Mouse (Mus musculus) embryo, embryonic 10.5 days (tissue): ENCODE measurements around the gene Acvr2b.
"Not testable (repeated sequence)": the region's sequence is repeated elsewhere in the genome, so short reads cannot be mapped to it uniquely, and the experiment has no call there.

Experiments used
- DNase-seq: peaks from one replicate; pipeline ENCODE4 v3.0.0-alpha.2; 2015; ENCODE audit warnings: low spot score

Gene Acvr2b

GRCm38 (mm10) chr9:119401801-119402214 is at the start of gene Acvr2b:
Acvr2b (plus strand) TSS chr9:119402118.
- peak; percentile 98 for DNase-seq

DNA sequence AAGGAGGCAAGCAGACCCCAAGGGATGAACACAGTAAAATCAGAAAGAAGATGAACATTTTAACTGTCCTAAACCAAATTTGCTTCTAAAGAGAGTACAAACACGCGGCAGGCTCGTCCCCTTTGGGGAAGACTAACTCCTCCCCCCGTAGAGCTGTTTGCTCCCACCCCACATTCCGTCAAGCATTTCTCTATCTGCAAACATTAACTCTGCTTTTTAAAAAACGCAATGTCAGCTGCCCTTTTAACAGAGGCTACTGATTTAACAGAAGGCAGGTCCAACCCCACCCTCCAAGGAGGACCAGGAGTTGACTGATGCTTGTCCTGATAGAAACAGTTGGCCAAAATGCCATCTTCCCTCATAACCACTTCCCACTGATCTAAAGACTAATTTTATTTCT is 48.0 kb upstream of the Acvr2b start:
- no peak for DNase-seq

DNA sequence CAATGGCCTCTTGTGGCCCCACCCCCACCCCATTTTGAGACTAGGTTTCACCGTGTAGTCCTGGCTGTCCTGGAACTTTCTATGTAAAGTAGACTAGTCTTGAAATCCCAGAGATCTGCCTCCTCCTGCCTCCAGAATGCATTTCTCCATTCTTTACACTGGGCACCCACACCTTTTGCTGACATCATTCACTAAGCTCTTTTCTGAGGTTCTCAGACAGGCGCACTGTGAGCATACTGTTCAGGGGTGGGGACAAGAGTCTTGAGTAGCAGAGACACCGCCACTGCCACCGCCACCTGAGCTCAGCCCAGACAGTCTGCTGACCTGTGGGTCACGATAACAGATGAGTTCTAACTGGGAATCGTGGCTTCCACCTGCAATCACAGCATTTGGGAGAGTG is 46.0 kb upstream of the Acvr2b start:
- no peak for DNase-seq

GRCm38 (mm10) chr9:119357331-119358057 is 44.4 kb upstream of the Acvr2b start, which contains the start of gene Xylb:
Xylb (plus strand) TSS chr9:119357381.
- DNase-seq = peak; percentile 91

- DNase-seq = no peak
Measured at GRCm38 (mm10) chr9:119358058-119358429, 43.9 kb upstream of the Acvr2b start.

DNA sequence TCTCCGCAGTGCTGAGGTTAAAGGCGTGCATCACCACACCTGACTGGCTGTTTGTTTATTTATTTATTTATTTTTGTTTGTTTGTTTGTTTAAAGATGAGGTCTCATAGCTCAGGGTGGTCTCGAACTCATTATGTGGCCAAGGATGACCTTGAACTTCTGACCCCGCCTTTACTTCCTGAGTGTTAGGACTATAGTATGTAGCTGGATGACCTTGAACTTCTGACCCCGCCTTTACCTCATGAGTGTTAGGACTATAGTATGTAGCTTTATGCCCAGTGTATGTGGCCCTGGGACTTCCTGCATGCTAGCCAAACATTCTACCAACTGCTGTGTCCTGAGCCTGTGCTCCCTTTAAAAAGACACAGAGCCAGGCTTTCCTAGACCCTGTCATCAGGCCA is 40.5 kb upstream of the Acvr2b start:
- DNase-seq = no peak

DNA sequence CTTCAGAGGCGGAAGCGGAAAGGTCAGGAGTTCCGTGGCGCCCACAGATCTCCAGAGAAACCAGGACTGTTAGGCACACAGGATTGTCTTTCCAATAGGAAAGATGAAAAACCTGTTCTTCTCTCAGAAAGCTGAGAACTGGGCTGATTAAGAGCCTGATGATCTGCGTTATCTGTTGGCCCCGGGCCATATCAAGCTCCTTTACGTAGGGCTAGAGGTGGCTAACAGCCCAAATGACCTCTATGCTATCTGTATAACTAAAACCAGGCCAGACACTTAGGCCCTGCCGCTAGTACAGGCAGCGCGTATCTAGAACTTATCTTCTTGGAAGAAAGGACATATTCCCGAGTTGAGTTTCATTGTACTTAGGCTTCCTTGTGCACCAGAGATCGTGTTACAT is 38.7 kb upstream of the Acvr2b start:
- DNase-seq = no peak

DNA sequence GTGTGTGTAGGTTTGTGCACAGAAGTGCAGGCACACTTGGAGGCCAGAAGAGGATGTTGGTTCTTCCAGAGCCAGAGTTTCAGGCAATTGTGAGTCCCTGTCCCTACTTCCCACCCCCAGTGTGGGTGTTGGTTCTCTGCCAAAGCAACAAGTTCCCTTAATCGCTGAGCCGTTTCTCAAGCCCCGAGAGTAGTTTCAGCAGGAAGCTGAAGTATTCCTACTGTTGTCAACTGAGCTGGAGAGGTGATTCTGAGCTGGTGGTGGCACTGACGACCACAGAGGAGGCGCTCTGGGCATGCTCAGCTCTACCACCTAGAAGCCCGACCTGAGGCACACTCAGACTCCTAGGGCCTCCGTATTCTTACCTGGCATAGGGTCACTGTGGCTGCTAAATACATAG is 36.6 kb upstream of the Acvr2b start, which contains the start of gene Slc22a14:
TSS of gene Slc22a14 (minus strand) at position 270 of the 400 bp plus-strand sequence.
- DNase-seq = no peak

DNA sequence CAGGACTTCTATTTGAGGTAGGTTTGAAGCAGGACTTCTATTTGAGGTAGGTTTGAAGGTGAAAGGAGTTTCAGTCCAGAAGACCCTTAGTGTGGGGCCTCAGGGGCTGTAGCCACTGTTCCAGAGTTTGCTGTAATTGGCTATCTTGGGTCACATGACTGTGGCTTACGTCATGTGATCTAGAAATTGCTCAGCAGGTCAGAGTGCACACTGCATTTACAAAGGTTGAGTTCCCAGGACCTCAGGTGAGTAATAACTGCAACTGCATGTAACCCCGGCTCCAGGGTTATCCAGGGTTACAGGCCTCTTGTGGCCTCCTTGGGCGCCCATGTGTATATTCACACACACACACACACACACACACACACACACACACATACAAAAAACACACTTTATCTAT is 33.6 kb upstream of the Acvr2b start:
- no peak for DNase-seq

GRCm38 (mm10) chr9:119370770-119371169 is 31.1 kb upstream of the Acvr2b start:
- DNase-seq = not testable (repeated sequence)

DNA sequence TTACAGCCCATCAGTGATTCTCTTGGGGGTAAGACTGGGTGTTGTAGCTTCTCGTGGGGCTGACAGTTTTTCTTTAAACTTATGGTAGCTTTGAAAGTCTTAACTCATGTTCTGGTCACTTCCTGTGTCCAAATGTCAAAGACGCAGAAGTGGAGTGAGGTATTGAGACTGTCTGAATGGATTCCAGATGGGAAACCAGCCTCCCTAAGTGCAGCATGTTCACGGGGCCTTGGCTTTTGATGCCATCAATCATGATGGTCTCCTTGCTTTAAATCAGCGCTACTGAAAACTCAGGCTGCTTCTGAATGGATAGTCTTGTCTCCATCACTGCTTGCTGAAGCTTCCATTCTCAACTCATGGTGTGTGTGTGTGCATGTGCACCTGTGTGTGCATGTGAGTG is 30.7 kb upstream of the Acvr2b start:
- DNase-seq = peak; percentile 49

DNA sequence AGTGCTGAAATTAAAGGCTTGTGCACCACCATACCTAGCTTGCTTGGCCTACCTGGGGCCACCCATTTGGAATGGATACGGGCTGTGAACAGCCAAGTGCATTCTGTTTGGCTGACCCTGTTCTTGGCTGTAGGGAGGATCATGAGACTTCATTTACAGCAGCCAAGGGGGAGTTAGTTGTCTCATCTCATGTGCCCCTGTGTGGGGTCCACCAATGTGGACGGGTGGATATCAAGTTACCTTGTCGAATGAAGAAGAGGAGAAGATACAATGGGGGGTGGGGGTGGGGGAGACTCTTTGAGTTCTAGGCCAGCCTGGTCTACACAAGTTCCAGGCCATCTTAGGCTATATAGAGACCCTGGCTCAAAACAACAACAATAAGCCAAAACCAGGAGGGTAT is 26.9 kb upstream of the Acvr2b start:
- DNase-seq = no peak

- DNase-seq = peak; percentile 30
Measured at GRCm38 (mm10) chr9:119375556-119375955, 26.4 kb upstream of the Acvr2b start.

GRCm38 (mm10) chr9:119378231-119378630 is 23.7 kb upstream of the Acvr2b start:
- DNase-seq = no peak

GRCm38 (mm10) chr9:119382603-119383002 is 19.3 kb upstream of the Acvr2b start:
- no peak for DNase-seq

- peak; percentile 67 for DNase-seq
Measured at GRCm38 (mm10) chr9:119388956-119389355, 13.0 kb upstream of the Acvr2b start.

- no peak for DNase-seq
Measured at GRCm38 (mm10) chr9:119390214-119390613, 11.7 kb upstream of the Acvr2b start.

DNA sequence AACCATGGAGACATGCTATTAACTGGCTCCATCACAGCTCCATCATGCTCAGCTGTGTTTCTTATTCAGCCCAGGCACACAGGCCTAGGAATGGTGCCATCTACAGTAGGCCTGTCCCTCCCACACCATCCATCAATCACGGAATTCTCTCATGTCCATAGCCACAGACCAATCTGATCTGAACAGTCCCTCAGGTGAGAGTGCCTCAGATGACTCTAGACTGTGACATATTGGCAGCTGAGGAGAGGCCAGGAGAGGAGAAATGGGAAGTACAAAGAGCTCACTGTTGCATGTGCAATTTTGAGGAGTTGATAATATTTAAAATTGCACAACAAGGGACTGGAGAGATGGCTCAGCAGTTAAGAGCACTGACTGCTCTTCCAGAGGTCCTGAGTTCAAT is 7.1 kb upstream of the Acvr2b start:
- DNase-seq = no peak

- no peak for DNase-seq
Measured at GRCm38 (mm10) chr9:119401351-119401750, 567 bp upstream of the Acvr2b start.

- DNase-seq = peak; percentile 54
Measured at GRCm38 (mm10) chr9:119402253-119403235, 626 bp downstream of the Acvr2b start.

DNA sequence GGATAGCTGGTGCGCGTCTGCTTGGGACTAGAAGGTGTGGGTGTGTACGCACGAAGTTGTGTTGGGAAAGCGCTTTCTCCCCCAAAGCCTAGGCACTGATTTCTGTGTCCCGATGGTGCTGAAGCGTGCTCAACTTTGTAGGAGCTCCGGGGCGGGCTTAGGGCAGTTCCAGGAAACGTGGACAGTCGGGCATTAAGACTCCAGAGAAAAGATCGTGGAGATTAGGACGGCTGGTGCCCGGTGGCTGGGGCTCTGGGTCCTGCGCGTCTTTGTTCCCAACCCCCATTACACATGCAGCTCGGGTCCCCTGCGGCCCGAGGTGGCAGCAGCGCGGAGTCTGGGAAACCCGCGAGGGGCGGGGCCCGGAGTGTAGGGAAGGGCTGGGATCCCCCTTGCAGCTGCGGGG is 1.3 kb downstream of the Acvr2b start:
- peak; percentile 87 for DNase-seq

GRCm38 (mm10) chr9:119404090-119404489 is 2.2 kb downstream of the Acvr2b start:
- no peak for DNase-seq

DNA sequence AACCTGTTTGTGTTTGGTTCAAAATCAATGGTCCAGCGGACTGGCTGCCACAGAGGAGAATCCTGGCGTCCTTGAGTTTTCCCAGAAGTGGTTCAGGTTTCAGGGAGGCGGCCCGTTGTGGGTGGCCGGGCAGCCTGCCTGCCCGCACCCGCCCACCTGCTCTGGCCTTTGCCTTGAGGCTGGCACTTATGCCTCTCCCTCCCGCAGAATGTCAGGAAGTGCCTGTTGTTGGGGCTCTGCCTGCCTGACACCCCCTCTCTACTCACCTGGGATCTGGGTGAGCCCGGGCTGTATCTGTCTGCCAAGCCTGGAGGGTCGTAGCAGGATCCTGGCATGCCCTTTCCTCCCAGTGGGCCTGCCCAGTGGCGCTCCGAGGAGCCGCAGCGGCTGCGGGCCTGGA is 6.0 kb downstream of the Acvr2b start:
- no peak for DNase-seq
